Mouse (Mus musculus): ENCODE measurements around the gene Zdhhc4. TPM values are rescaled to one million over a fixed set of nuclear protein-coding genes. Genes with fewer than 3 reads are reported as not detected.

The Zdhhc4 gene
- polyA plus RNA-seq, 1 experiment from 2014 or later = 63.8 TPM

GRCm38 (mm10) chr5:143359263-143359662, 30.2 kb upstream of the Zdhhc4 start:
- no peaks in the 10 kb centered on the region for H3K9me3 ChIP-seq
- H3K27me3 ChIP-seq (replicated peaks) = peaks cover 25% of the 10 kb centered on the region
- ATAC-seq = no peak
- 30% methylated on average over 7 of the region's 7 CpGs for WGBS
- no peak overlapping the region for H3K27ac ChIP-seq
- H3K4me2 ChIP-seq (replicated peaks) = no peak overlapping the region
- H3K36me3 ChIP-seq = no peaks in the 10 kb centered on the region
- H3K4me3 ChIP-seq (replicated peaks) = no peak overlapping the region
- no peak overlapping the region for H3K9ac ChIP-seq
- peaks cover 10% of the 10 kb centered on the region; the same call in 1 of the 2 replicates for H3K4me1 ChIP-seq (replicated peaks)

- no peak for ATAC-seq
- 3% methylated on average over 28 of the region's 28 CpGs for WGBS
- no peaks in the 10 kb centered on the region for H3K36me3 ChIP-seq
- H3K4me3 ChIP-seq (replicated peaks) = 0 out of 2 replicates have a peak overlapping the region, but pooled peaks have one; percentile 3
- no peak overlapping the region for H3K27ac ChIP-seq
- peaks cover 18% of the 10 kb centered on the region for H3K27me3 ChIP-seq (replicated peaks)
- no peaks in the 10 kb centered on the region for H3K9me3 ChIP-seq
- H3K4me1 ChIP-seq (replicated peaks) = 0 out of 2 replicates have a peak, but pooled peaks cover 5% of the 10 kb centered on the region
- H3K4me2 ChIP-seq (replicated peaks) = peak overlapping the region; percentile 40; the same call in 1 of the 2 replicates
- 0 out of 2 replicates have a peak overlapping the region, but pooled peaks have one; percentile 21 for H3K9ac ChIP-seq
Measured at GRCm38 (mm10) chr5:143357564-143357963, 28.5 kb upstream of the Zdhhc4 start.

- Histone ChIP-seq H3K4me3 (replicated peaks) (0 out of 2 replicates have a peak within 1 kb of the TSS, but pooled peaks have one; percentile 3), H3K4me1 (replicated peaks) (0 out of 2 replicates have a peak, but pooled peaks cover 5% of the 10 kb centered on the region), H3K9me3 (no peaks in the 10 kb centered on the region), H3K27me3 (replicated peaks) (peaks cover 18% of the 10 kb centered on the region), H3K36me3 (no peaks in the 10 kb centered on the region), H3K9ac (0 out of 2 replicates have a peak within 1 kb of the TSS, but pooled peaks have one; percentile 21), H3K4me2 (replicated peaks) (peak within 1 kb of the TSS; percentile 40; the same call in 1 of the 2 replicates), H3K27ac (no peak within 1 kb of the TSS)
- ATAC-seq = no peak
- 24% methylated on average over 17 of the region's 17 CpGs for WGBS
Measured at GRCm38 (mm10) chr5:143356686-143357388, 27.8 kb upstream of the Zdhhc4 start, which contains the start of gene Grid2ip. Gene Grid2ip (plus strand): TSS chr5:143357338.

GRCm38 (mm10) chr5:143356017-143356416, 27.0 kb upstream of the Zdhhc4 start:
- no peak overlapping the region for H3K4me2 ChIP-seq (replicated peaks)
- no peaks in the 10 kb centered on the region for H3K36me3 ChIP-seq
- H3K4me3 ChIP-seq (replicated peaks) = no peak overlapping the region
- H3K4me1 ChIP-seq (replicated peaks) = 0 out of 2 replicates have a peak, but pooled peaks cover 5% of the 10 kb centered on the region
- H3K27me3 ChIP-seq (replicated peaks) = peaks cover 18% of the 10 kb centered on the region
- no peak for ATAC-seq
- no peak overlapping the region for H3K27ac ChIP-seq
- H3K9ac ChIP-seq = no peak overlapping the region
- H3K9me3 ChIP-seq = no peaks in the 10 kb centered on the region
- 38% methylated on average over 5 of the region's 5 CpGs for WGBS

GRCm38 (mm10) chr5:143346367-143346766, 17.3 kb upstream of the Zdhhc4 start:
- H3K27ac ChIP-seq = no peak overlapping the region
- H3K36me3 ChIP-seq = no peaks in the 10 kb centered on the region
- no peak overlapping the region for H3K4me2 ChIP-seq (replicated peaks)
- H3K4me1 ChIP-seq (replicated peaks) = no peaks in the 10 kb centered on the region
- no peak for ATAC-seq
- H3K9me3 ChIP-seq = no peaks in the 10 kb centered on the region
- H3K27me3 ChIP-seq (replicated peaks) = no peaks in the 10 kb centered on the region
- no peak overlapping the region for H3K9ac ChIP-seq
- H3K4me3 ChIP-seq (replicated peaks) = no peak overlapping the region
- 71% methylated on average over 8 of the region's 8 CpGs for WGBS

- no peaks in the 10 kb centered on the region for H3K27me3 ChIP-seq (replicated peaks)
- H3K9ac ChIP-seq = no peak overlapping the region
- no peak overlapping the region for H3K27ac ChIP-seq
- ATAC-seq = no peak
- H3K4me1 ChIP-seq (replicated peaks) = no peaks in the 10 kb centered on the region
- H3K4me3 ChIP-seq (replicated peaks) = no peak overlapping the region
- H3K36me3 ChIP-seq = no peaks in the 10 kb centered on the region
- H3K9me3 ChIP-seq = no peaks in the 10 kb centered on the region
- H3K4me2 ChIP-seq (replicated peaks) = no peak overlapping the region
- WGBS = 49% methylated on average over 6 of the region's 6 CpGs
Measured at GRCm38 (mm10) chr5:143339603-143340002, 10.5 kb upstream of the Zdhhc4 start.

GRCm38 (mm10) chr5:143336559-143336958, 7.5 kb upstream of the Zdhhc4 start:
- Histone ChIP-seq H3K27ac (no peak overlapping the region), H3K9ac (no peak overlapping the region), H3K9me3 (no peaks in the 10 kb centered on the region), H3K4me3 (replicated peaks) (no peak overlapping the region), H3K27me3 (replicated peaks) (no peaks in the 10 kb centered on the region), H3K36me3 (no peaks in the 10 kb centered on the region), H3K4me1 (replicated peaks) (no peaks in the 10 kb centered on the region), H3K4me2 (replicated peaks) (no peak overlapping the region)
- 63% methylated on average over 6 of the region's 6 CpGs for WGBS
- ATAC-seq = no peak

GRCm38 (mm10) chr5:143335089-143335460, 6.0 kb upstream of the Zdhhc4 start:
- Histone ChIP-seq H3K9ac (no peak overlapping the region), H3K4me1 (replicated peaks) (0 out of 2 replicates have a peak, but pooled peaks cover under 1% of the 10 kb centered on the region), H3K4me2 (replicated peaks) (no peak overlapping the region), H3K27me3 (replicated peaks) (no peaks in the 10 kb centered on the region), H3K36me3 (no peaks in the 10 kb centered on the region), H3K4me3 (replicated peaks) (no peak overlapping the region), H3K9me3 (no peaks in the 10 kb centered on the region), H3K27ac (no peak overlapping the region)
- ATAC-seq = no peak
- WGBS = 74% methylated on average over 7 of the region's 7 CpGs

GRCm38 (mm10) chr5:143334418-143335088, 5.5 kb upstream of the Zdhhc4 start:
- H3K4me3 ChIP-seq (replicated peaks) = no peak overlapping the region
- H3K9ac ChIP-seq = no peak overlapping the region
- H3K27ac ChIP-seq = no peak overlapping the region
- H3K36me3 ChIP-seq = no peaks in the 10 kb centered on the region
- no peak for ATAC-seq
- H3K9me3 ChIP-seq = no peaks in the 10 kb centered on the region
- WGBS = 68% methylated on average over 14 of the region's 14 CpGs
- H3K4me2 ChIP-seq (replicated peaks) = no peak overlapping the region
- 0 out of 2 replicates have a peak, but pooled peaks cover 5% of the 10 kb centered on the region for H3K4me1 ChIP-seq (replicated peaks)
- no peaks in the 10 kb centered on the region for H3K27me3 ChIP-seq (replicated peaks)

- Histone ChIP-seq H3K9ac (no peak overlapping the region), H3K27me3 (replicated peaks) (no peaks in the 10 kb centered on the region), H3K4me2 (replicated peaks) (no peak overlapping the region), H3K4me1 (replicated peaks) (0 out of 2 replicates have a peak, but pooled peaks cover 5% of the 10 kb centered on the region), H3K4me3 (replicated peaks) (no peak overlapping the region), H3K36me3 (no peaks in the 10 kb centered on the region), H3K27ac (no peak overlapping the region), H3K9me3 (no peaks in the 10 kb centered on the region)
- ATAC-seq = no peak
- 21% methylated on average over 5 of the region's 5 CpGs for WGBS
Measured at GRCm38 (mm10) chr5:143333872-143334271, 4.8 kb upstream of the Zdhhc4 start.

GRCm38 (mm10) chr5:143317288-143317610, 11.8 kb downstream of the Zdhhc4 start:
- Histone ChIP-seq H3K4me1 (replicated peaks) (peaks cover 9% of the 10 kb centered on the region), H3K9me3 (no peaks in the 10 kb centered on the region), H3K36me3 (peaks cover 19% of the 10 kb centered on the region; the same call in 1 of the 2 replicates), H3K4me3 (replicated peaks) (no peak overlapping the region), H3K27ac (no peak overlapping the region), H3K27me3 (replicated peaks) (no peaks in the 10 kb centered on the region), H3K4me2 (replicated peaks) (no peak overlapping the region), H3K9ac (no peak overlapping the region)
- ATAC-seq = no peak
- 89% methylated on average over 8 of the region's 8 CpGs for WGBS

- H3K27me3 ChIP-seq (replicated peaks) = no peaks in the 10 kb centered on the region
- H3K9me3 ChIP-seq = no peaks in the 10 kb centered on the region
- no peak overlapping the region for H3K4me2 ChIP-seq (replicated peaks)
- 84% methylated on average over 5 of the region's 5 CpGs for WGBS
- H3K36me3 ChIP-seq = peaks cover 20% of the 10 kb centered on the region; the same call in 1 of the 2 replicates
- H3K9ac ChIP-seq = no peak overlapping the region
- no peak overlapping the region for H3K27ac ChIP-seq
- no peak for ATAC-seq
- H3K4me3 ChIP-seq (replicated peaks) = no peak overlapping the region
- H3K4me1 ChIP-seq (replicated peaks) = peaks cover 9% of the 10 kb centered on the region
Measured at GRCm38 (mm10) chr5:143316605-143317287, 12.3 kb downstream of the Zdhhc4 start.
